Mouse (Mus musculus) kidney, postnatal 36 days (tissue): ENCODE data around the gene Dmrtc2.
"Not testable (repeated sequence)": the region's sequence is repeated elsewhere in the genome, so short reads cannot be mapped to it uniquely, and the experiment has no call there.

Experiments
- DNase-seq, 2 experiments: peaks; one replicate each; pipeline ENCODE4 v3.0.0; 2021 to 2022; ENCODE audit warnings: mixed read lengths in 2 of 2

Gene Dmrtc2

GRCm38 (mm10) chr7:24877588-24877987 lies 7.7 kb downstream of the Dmrtc2 start:
- DNase-seq, result no peak

GRCm38 (mm10) chr7:24879620-24880019 lies 9.8 kb downstream of the Dmrtc2 start:
- DNase-seq, result no peak

- DNase-seq, result no peak
These were observed 12.8 kb downstream of the Dmrtc2 start for GRCm38 (mm10) chr7:24882416-24883199.

- DNase-seq, result peak; percentile 99
These were observed 14.2 kb downstream of the Dmrtc2 start, which contains the start of gene Rps19 for GRCm38 (mm10) chr7:24883896-24884692. TSS of gene Rps19 (plus strand) at chr7:24884371.

- peak in 1 of 2 experiments; percentile 34 for DNase-seq
These were observed 14.9 kb downstream of the Dmrtc2 start for GRCm38 (mm10) chr7:24884693-24885291.

GRCm38 (mm10) chr7:24885468-24886307 lies 15.8 kb downstream of the Dmrtc2 start:
- DNase-seq, result no peak

- peak; percentile 53 to 69 for DNase-seq
These were observed 16.4 kb downstream of the Dmrtc2 start for GRCm38 (mm10) chr7:24886308-24886633.

GRCm38 (mm10) chr7:24887096-24887495 lies 17.2 kb downstream of the Dmrtc2 start:
- no peak for DNase-seq

GRCm38 (mm10) chr7:24889431-24890220 lies 19.8 kb downstream of the Dmrtc2 start:
- peak; percentile 77 to 92 for DNase-seq

- DNase-seq, result peak; percentile 71 to 79
These were observed 20.7 kb downstream of the Dmrtc2 start for GRCm38 (mm10) chr7:24890281-24891216.

- DNase-seq, result no peak
These were observed 21.6 kb downstream of the Dmrtc2 start for GRCm38 (mm10) chr7:24891241-24892124.

- no peak for DNase-seq
These were observed 22.3 kb downstream of the Dmrtc2 start for GRCm38 (mm10) chr7:24892125-24892583.

GRCm38 (mm10) chr7:24895749-24896148 lies 25.9 kb downstream of the Dmrtc2 start:
- not testable (repeated sequence) for DNase-seq

- DNase-seq, result no peak
These were observed 26.4 kb downstream of the Dmrtc2 start for GRCm38 (mm10) chr7:24896269-24896668.

- DNase-seq, result no peak
These were observed 27.4 kb downstream of the Dmrtc2 start, which contains the start of gene Cd79a for GRCm38 (mm10) chr7:24897224-24897623. TSS of gene Cd79a (plus strand) at chr7:24897381.

- DNase-seq, result no peak
These were observed 28.1 kb downstream of the Dmrtc2 start for GRCm38 (mm10) chr7:24897959-24898358.

GRCm38 (mm10) chr7:24901114-24901513 lies 31.3 kb downstream of the Dmrtc2 start:
- DNase-seq, result no peak

GRCm38 (mm10) chr7:24901842-24902241 lies 32.0 kb downstream of the Dmrtc2 start:
- DNase-seq, result no peak

- no peak for DNase-seq
These were observed 32.4 kb downstream of the Dmrtc2 start for GRCm38 (mm10) chr7:24902264-24902629.
